Mouse (Mus musculus): ENCODE measurements around the gene Hpca. TPM values are rescaled to one million over a fixed set of nuclear protein-coding genes. Genes with fewer than 3 reads are reported as not detected.

Hpca gene
- polyA plus RNA-seq, 1 experiment = not detected

- TF ChIP-seq POLR2A (IDR thresholded peaks at IDR 0.05; ENCODE audit: low read depth, low read length) (no peak), CTCF (IDR thresholded peaks at IDR 0.05; ENCODE audit: borderline replicate concordance, insufficient read depth, low read length) (no peak)
- Histone ChIP-seq H3K4me3 (ENCODE audit: insufficient read depth, low read length) (peak within 1 kb of the TSS; percentile 8; the same call in 1 of the 2 replicates), H3K4me1 (ENCODE audit: control insufficient read depth, insufficient read depth, low read length) (peaks cover 3% of the 10 kb centered on the region; the same call in 1 of the 2 replicates), H3K27ac (ENCODE audit: insufficient read depth, low read length) (no peak within 1 kb of the TSS)
These were observed 14.9 kb upstream of the Hpca start, which contains the start of gene Fndc5 for GRCm38 (mm10) chr4:129136579-129137391. Gene Fndc5, plus strand, starts transcription at chr4:129136999.

DNA sequence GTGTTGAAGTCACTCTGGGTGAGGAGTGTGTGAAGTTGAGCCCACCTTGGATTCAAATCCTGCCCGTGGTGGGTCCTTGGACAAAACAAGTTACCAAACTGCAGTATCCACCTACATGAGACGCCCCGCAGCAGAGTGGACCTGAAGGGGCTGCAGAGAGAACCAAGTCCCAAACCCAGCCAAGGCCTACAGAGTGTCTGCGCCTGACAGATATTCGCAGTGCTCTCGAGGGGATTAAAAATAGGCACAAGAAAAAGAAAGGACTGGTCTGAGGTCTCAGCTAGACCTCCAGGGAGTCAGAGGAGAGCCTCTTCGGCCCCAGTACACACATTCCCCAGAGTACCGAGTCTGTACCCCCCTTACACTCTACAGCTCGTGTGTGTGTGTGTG is 14.3 kb upstream of the Hpca start:
- H3K4me3 ChIP-seq (ENCODE audit: insufficient read depth, low read length) = peak overlapping the region; percentile 8; the same call in 1 of the 2 replicates
- H3K4me1 ChIP-seq (ENCODE audit: control insufficient read depth, insufficient read depth, low read length) = peaks cover 3% of the 10 kb centered on the region; the same call in 1 of the 2 replicates
- H3K27ac ChIP-seq (ENCODE audit: insufficient read depth, low read length) = no peak overlapping the region
- TF ChIP-seq POLR2A (IDR thresholded peaks at IDR 0.05; ENCODE audit: low read depth, low read length) = no peak
- no peak for TF ChIP-seq CTCF (IDR thresholded peaks at IDR 0.05; ENCODE audit: borderline replicate concordance, insufficient read depth, low read length)

DNA sequence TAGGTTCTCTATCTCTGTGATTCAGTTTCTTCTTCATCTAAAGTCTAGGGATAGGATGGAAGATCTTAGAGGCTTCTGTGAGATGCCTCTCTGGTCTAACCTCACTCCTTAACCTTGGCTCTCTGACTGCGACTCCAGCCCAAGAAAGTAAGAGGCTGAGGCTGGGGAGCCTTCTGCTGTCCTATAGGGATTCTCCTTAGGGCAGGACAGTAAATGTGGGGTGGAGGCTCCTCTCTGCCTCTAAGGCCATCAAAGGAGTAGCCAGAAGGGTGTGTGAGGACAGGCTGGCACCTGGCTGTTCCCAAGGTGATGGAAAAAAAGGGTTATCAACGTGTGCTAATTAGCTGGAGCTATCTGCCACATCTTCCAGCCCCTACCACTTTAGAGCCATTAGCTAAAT is 13.8 kb upstream of the Hpca start:
- H3K4me1 ChIP-seq (ENCODE audit: control insufficient read depth, insufficient read depth, low read length) = peaks cover 3% of the 10 kb centered on the region; the same call in 1 of the 2 replicates
- no peak overlapping the region for H3K4me3 ChIP-seq (ENCODE audit: insufficient read depth, low read length)
- no peak overlapping the region for H3K27ac ChIP-seq (ENCODE audit: insufficient read depth, low read length)
- TF ChIP-seq CTCF (IDR thresholded peaks at IDR 0.05; ENCODE audit: borderline replicate concordance, insufficient read depth, low read length) = no peak
- no peak for TF ChIP-seq POLR2A (IDR thresholded peaks at IDR 0.05; ENCODE audit: low read depth, low read length)

- Histone ChIP-seq H3K4me1 (ENCODE audit: control insufficient read depth, insufficient read depth, low read length) (no peaks in the 10 kb centered on the region; the same call in 1 of the 2 replicates), H3K27ac (ENCODE audit: insufficient read depth, low read length) (no peak overlapping the region), H3K4me3 (ENCODE audit: insufficient read depth, low read length) (no peak overlapping the region)
- TF ChIP-seq CTCF (IDR thresholded peaks at IDR 0.05; ENCODE audit: borderline replicate concordance, insufficient read depth, low read length) = peak; percentile 58
- no peak for TF ChIP-seq POLR2A (IDR thresholded peaks at IDR 0.05; ENCODE audit: low read depth, low read length)
These were observed 13.2 kb upstream of the Hpca start for GRCm38 (mm10) chr4:129134799-129135585.

- H3K27ac ChIP-seq (ENCODE audit: insufficient read depth, low read length) = no peak overlapping the region
- no peak for TF ChIP-seq POLR2A (IDR thresholded peaks at IDR 0.05; ENCODE audit: low read depth, low read length)
- TF ChIP-seq CTCF (IDR thresholded peaks at IDR 0.05; ENCODE audit: borderline replicate concordance, insufficient read depth, low read length) = no peak
These were observed 9.0 kb upstream of the Hpca start for GRCm38 (mm10) chr4:129130755-129131303.

DNA sequence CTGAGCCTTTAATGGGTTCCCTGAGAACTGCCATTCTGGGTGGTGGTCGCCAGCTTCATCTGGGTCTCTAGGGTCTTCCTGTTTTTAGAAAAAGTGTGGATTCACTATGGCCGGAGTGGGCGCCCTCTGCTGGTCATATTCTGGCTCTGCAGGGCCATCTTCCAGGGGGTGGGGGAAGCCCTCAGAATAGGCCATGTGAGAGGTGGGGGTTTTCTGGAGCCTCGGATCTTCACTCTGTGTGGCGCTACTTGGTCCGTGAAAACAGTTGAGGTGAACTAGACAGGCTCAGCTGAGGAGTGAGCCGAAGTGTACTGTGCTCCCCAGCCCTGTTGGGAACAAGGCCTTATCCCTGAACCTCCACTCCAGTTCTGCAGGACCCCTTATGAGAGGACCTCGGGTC is 8.3 kb upstream of the Hpca start:
- Histone ChIP-seq H3K4me1 (ENCODE audit: control insufficient read depth, insufficient read depth, low read length) (no peaks in the 10 kb centered on the region), H3K27ac (ENCODE audit: insufficient read depth, low read length) (no peak overlapping the region), H3K4me3 (ENCODE audit: insufficient read depth, low read length) (no peak overlapping the region)
- TF ChIP-seq POLR2A (IDR thresholded peaks at IDR 0.05; ENCODE audit: low read depth, low read length) (no peak), CTCF (IDR thresholded peaks at IDR 0.05; ENCODE audit: borderline replicate concordance, insufficient read depth, low read length) (0 out of 2 replicates have a peak, but pooled peaks have one; percentile 27)

More at GRCm38 (mm10) chr4:129130755-129131303, 9.0 kb upstream of the Hpca start:
- no peaks in the 10 kb centered on the region for H3K4me1 ChIP-seq (ENCODE audit: control insufficient read depth, insufficient read depth, low read length)
- H3K4me3 ChIP-seq (ENCODE audit: insufficient read depth, low read length) = no peak overlapping the region

DNA sequence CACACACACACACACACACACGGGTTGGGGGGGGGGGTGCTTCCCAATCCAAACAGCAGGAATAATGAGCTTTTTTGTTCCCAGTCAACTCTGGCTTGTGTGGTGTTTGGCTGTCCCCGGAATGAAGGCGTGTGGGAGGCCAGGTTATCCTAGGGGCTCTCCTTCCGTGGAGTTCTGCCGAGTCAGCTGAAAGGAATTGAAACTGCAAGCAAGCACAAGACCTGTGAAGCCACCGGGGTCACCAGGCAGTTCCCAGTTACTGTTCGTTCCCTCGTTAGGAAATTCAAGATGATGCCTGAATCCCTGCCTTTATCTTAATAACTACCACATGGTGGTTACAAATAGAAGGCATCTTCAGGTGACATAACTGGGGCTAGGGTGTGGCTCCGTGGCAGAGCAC is 7.6 kb upstream of the Hpca start:
- TF ChIP-seq CTCF (IDR thresholded peaks at IDR 0.05; ENCODE audit: borderline replicate concordance, insufficient read depth, low read length) = no peak
- TF ChIP-seq POLR2A (IDR thresholded peaks at IDR 0.05; ENCODE audit: low read depth, low read length) = no peak
- H3K27ac ChIP-seq (ENCODE audit: insufficient read depth, low read length) = no peak overlapping the region
- no peak overlapping the region for H3K4me3 ChIP-seq (ENCODE audit: insufficient read depth, low read length)
- no peaks in the 10 kb centered on the region for H3K4me1 ChIP-seq (ENCODE audit: control insufficient read depth, insufficient read depth, low read length)

GRCm38 (mm10) chr4:129128582-129129338 is 6.9 kb upstream of the Hpca start:
- no peak overlapping the region for H3K4me3 ChIP-seq (ENCODE audit: insufficient read depth, low read length)
- no peaks in the 10 kb centered on the region for H3K4me1 ChIP-seq (ENCODE audit: control insufficient read depth, insufficient read depth, low read length)
- no peak for TF ChIP-seq POLR2A (IDR thresholded peaks at IDR 0.05; ENCODE audit: low read depth, low read length)
- no peak for TF ChIP-seq CTCF (IDR thresholded peaks at IDR 0.05; ENCODE audit: borderline replicate concordance, insufficient read depth, low read length)
- H3K27ac ChIP-seq (ENCODE audit: insufficient read depth, low read length) = no peak overlapping the region

All from embryonic fibroblast, embryonic 13.5 days (primary cell).